Mouse (Mus musculus) liver, postnatal 0 days (tissue): ENCODE results near the gene Eif2b4.

Experiments used
- CTCF ChIP-seq: sonication (generic); IDR thresholded peaks from 2 replicates; pipeline ENCODE4 v1.5.1; 2016; ENCODE audit warnings: antibody characterized with exemption, low read depth
- EP300 ChIP-seq: IDR thresholded peaks from 2 replicates; pipeline ENCODE4 v1.6.1; 2016; ENCODE audit warnings: antibody characterized with exemption, low read depth, mild to moderate bottlenecking

DNA sequence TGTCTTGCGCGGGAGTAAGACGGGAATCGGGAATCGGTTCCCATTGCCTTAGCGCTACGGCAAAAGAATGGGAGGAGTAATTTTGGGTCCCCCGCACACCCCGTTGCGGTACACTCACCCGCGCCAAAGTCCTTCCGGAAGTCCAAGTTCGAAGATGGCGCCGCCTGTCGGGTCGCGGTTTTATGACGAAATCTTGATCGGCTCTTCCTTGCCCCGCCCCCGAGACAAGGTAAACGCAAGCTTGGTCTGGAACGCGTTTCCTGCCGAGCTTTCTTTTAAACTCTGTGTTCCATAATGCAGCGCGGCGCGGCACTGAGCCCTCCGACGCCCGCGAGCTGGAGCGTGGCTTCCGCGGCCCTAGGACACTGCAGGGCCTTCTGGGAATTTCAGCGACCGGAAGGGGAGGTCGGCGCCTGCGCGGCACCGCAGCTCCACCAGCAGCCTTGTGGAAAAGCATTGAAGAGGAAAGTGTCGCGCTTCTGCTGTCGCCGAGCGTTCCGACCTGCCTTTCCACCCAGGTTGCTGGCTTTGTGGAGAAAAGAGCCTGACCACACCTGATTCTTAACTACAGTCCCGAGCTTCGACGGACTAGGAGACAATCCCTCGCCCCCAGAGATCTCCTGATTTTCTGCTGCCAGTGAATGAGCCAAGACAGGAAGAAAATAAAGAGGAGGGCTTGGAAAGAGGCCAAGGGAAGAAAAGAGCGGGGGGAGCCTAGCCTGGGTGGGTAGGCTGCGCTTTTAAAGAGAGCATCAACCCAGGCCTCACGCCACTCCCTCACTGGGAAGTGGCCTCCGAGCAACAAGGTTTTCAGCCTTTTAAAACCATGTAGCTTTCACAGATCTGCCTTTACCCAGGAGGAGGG lies 13.2 kb downstream of the Eif2b4 start, which contains the start of the genes Gm29609 and Gtf3c2:
- TF ChIP-seq CTCF (peak; percentile 27; the same call in 1 of the 2 replicates), EP300 (peak; percentile 60; the same call in 1 of the 2 replicates)
